Mouse (Mus musculus) thymus, postnatal 4 days (tissue): ENCODE data around the gene Egfem1.

Experiments
- DNase-seq: peaks from one replicate; pipeline ENCODE4 v3.0.0; 2021

Gene Egfem1

GRCm38 (mm10) chr3:29609174-29609573 is 527.4 kb downstream of the Egfem1 start:
- no peak for DNase-seq

- DNase-seq, result no peak
These were observed 537.8 kb downstream of the Egfem1 start for GRCm38 (mm10) chr3:29619586-29619985.

- no peak for DNase-seq
These were observed 558.0 kb downstream of the Egfem1 start for GRCm38 (mm10) chr3:29639819-29640218.

GRCm38 (mm10) chr3:29666796-29667195 is 585.0 kb downstream of the Egfem1 start:
- DNase-seq, result no peak

GRCm38 (mm10) chr3:29689367-29690285 is 607.8 kb downstream of the Egfem1 start:
- DNase-seq, result no peak

- no peak for DNase-seq
These were observed 619.3 kb downstream of the Egfem1 start for GRCm38 (mm10) chr3:29701126-29701525.

GRCm38 (mm10) chr3:29706816-29707215 is 625.0 kb downstream of the Egfem1 start:
- no peak for DNase-seq

- no peak for DNase-seq
These were observed 625.6 kb downstream of the Egfem1 start for GRCm38 (mm10) chr3:29707467-29707866.

GRCm38 (mm10) chr3:29726376-29726967 is 644.6 kb downstream of the Egfem1 start:
- DNase-seq, result no peak

GRCm38 (mm10) chr3:29730062-29730760 is 648.4 kb downstream of the Egfem1 start:
- peak; percentile 25 for DNase-seq

- no peak for DNase-seq
These were observed 649.7 kb downstream of the Egfem1 start for GRCm38 (mm10) chr3:29731509-29731908.

GRCm38 (mm10) chr3:29732626-29733025 is 650.8 kb downstream of the Egfem1 start:
- no peak for DNase-seq

- no peak for DNase-seq
These were observed 652.4 kb downstream of the Egfem1 start for GRCm38 (mm10) chr3:29734251-29734650.

GRCm38 (mm10) chr3:29739292-29739691 is 657.5 kb downstream of the Egfem1 start:
- DNase-seq, result no peak
